Mouse (Mus musculus): ENCODE data around the gene Ift122. TPM values are rescaled to one million over a fixed set of nuclear protein-coding genes. Genes with fewer than 3 reads are reported as not detected.

Gene Ift122
- total RNA-seq, 2 experiments from 2014 or later, result 28.7 to 30.3 TPM

Other genes with a start within 250 kb of the Ift122 start
- gene Raf1, start 176.8 kb upstream of the Ift122 start, total RNA-seq (2021), result 10 to 100 TPM; 79.3 to 88.2 TPM
- gene Tmem40, start 91.1 kb upstream of the Ift122 start, total RNA-seq (2021), result 1 to 10 TPM in 1 of 2 experiments, under 1 TPM in 1; 0.56 to 4.8 TPM
- 1 to 10 TPM; 2.0 to 2.4 TPM for gene Cand2, start 78.9 kb upstream of the Ift122 start, total RNA-seq (2021)
- gene Rpl32, start 44.7 kb upstream of the Ift122 start, total RNA-seq (2021), result 100 to 1,000 TPM; 512 to 513 TPM
- gene Efcab12, start 15.1 kb upstream of the Ift122 start, total RNA-seq (2021), result 1 to 10 TPM; 4.9 to 5.5 TPM
- 1 to 10 TPM; 9.5 to 9.9 TPM for gene Mbd4, start 99 bp upstream of the Ift122 start, total RNA-seq (2021)
- under 1 TPM; 0.63 to 0.70 TPM for gene Rho, start 78.3 kb downstream of the Ift122 start, total RNA-seq (2021)
- not detected for gene H1foo, start 91.5 kb downstream of the Ift122 start, total RNA-seq (2021)
- gene Plxnd1, start 141.5 kb downstream of the Ift122 start, total RNA-seq (2021), result 100 to 1,000 TPM; 103 to 123 TPM